Mouse (Mus musculus): ENCODE measurements around the gene Lrmda. TPM values are rescaled to one million over a fixed set of nuclear protein-coding genes. Genes with fewer than 3 reads are reported as not detected.

The Lrmda gene
- polyA plus RNA-seq, 1 experiment from 2014 or later, result 0.57 TPM

DNA sequence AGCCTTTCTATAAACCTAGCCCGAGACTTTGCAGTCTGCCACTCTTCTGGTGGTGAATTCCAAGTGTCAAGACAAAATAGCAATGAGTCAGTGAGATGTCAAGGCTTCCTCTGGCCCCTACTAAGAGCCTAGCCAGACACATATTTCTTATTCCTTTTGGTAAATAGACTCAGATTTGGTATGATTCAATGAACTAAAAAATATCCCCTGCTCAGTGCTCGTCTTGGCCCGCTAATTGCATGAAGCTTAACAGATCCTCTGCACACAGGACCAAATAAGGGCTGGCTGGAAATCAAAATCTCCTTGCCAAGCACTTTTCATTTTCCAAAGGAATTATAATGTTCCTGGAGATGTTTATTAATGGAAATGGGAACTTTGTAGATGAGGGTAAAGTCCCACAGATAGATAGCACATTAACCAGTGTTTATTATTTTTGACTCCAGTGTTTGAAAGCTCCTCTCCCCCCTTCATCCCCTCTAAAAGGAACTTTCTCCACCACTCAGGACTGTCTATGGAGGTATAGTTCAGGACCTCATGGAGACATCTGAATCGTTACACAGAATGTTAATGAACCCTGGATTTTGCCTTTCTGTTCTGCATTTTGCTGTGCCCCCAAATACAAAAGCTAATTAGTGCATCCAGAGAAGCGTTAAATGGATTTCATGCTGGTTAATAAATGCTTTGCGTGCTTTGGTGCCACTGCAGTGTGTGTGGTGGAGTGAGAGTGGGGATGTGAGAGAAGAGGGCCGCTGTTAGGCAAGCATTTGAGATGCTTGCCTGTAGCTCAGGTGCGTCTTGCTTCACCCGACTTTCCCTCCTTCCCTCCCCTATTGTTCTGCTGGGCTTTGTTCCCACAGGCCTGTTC is 945.5 kb downstream of the Lrmda start:
- H3K27me3 ChIP-seq (replicated peaks), result no peaks in the 10 kb centered on the region
- no peak overlapping the region for H3K4me3 ChIP-seq (replicated peaks)
- no peaks in the 10 kb centered on the region for H3K36me3 ChIP-seq
- H3K9me3 ChIP-seq, result no peaks in the 10 kb centered on the region
- H3K4me2 ChIP-seq, result no peak overlapping the region
- peak overlapping the region; percentile 70 for H3K27ac ChIP-seq
- 60% methylated on average over 9 of the region's 9 CpGs for WGBS
- peak; percentile 56; the same call in 1 of the 2 replicates for ATAC-seq (ENCODE audit: insufficient read depth, low FRiP score, low read depth)
- H3K4me1 ChIP-seq, result peaks cover 6% of the 10 kb centered on the region; the same call in 1 of the 2 replicates
- H3K9ac ChIP-seq, result no peak overlapping the region

DNA sequence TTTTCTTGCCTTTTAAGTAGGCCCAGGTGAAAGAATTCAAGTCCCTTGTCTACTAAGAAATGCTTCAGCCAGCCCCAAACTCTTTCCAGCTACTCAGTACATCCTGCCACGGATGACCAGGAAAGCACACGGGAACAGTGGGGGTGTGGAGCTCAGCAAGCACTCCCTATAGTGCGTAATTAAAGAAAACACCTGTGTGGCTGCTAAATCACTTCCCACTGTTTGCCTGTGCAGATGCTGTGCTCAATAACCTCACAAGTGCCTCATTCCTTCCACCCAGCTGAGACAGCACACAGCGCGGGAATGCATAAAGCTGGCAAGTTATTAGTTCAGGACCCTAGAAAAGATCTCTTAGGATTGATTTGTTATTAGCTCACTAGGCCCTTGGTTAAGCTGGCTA is 949.2 kb downstream of the Lrmda start:
- Histone ChIP-seq H3K36me3 (no peaks in the 10 kb centered on the region), H3K27me3 (replicated peaks) (no peaks in the 10 kb centered on the region), H3K9ac (no peak overlapping the region), H3K4me1 (peaks cover 6% of the 10 kb centered on the region; the same call in 1 of the 2 replicates), H3K9me3 (no peaks in the 10 kb centered on the region), H3K4me2 (no peak overlapping the region), H3K4me3 (replicated peaks) (no peak overlapping the region), H3K27ac (no peak overlapping the region)
- 69% methylated on average over 5 of the region's 5 CpGs for WGBS
- ATAC-seq (ENCODE audit: insufficient read depth, low FRiP score, low read depth), result no peak

DNA sequence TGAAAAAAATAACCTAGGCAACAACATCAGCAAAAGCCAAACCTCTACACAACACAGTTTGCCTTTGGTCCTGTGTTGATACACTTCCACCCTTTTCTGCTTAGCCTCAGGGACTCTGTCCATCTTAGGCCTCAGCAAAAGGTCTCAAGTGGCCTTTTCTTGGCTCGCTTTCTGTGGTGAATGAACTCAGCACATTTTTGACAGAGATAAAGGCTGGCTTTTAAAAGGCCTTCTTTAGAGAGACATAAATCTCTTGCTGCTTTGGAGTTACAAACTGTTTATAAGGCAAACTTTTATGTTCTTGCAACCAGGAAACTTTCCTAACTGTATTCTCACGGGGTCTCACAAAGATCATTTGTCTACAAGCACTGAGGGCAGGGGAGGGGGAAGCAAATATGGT is 967.2 kb downstream of the Lrmda start:
- Histone ChIP-seq H3K27me3 (replicated peaks) (no peaks in the 10 kb centered on the region), H3K4me1 (no peaks in the 10 kb centered on the region), H3K36me3 (no peaks in the 10 kb centered on the region), H3K9ac (no peak overlapping the region), H3K27ac (no peak overlapping the region), H3K4me3 (replicated peaks) (no peak overlapping the region), H3K4me2 (no peak overlapping the region), H3K9me3 (no peaks in the 10 kb centered on the region)
- WGBS, result 55% methylated on average over 2 of the region's 2 CpGs
- ATAC-seq (ENCODE audit: insufficient read depth, low FRiP score, low read depth), result no peak

DNA sequence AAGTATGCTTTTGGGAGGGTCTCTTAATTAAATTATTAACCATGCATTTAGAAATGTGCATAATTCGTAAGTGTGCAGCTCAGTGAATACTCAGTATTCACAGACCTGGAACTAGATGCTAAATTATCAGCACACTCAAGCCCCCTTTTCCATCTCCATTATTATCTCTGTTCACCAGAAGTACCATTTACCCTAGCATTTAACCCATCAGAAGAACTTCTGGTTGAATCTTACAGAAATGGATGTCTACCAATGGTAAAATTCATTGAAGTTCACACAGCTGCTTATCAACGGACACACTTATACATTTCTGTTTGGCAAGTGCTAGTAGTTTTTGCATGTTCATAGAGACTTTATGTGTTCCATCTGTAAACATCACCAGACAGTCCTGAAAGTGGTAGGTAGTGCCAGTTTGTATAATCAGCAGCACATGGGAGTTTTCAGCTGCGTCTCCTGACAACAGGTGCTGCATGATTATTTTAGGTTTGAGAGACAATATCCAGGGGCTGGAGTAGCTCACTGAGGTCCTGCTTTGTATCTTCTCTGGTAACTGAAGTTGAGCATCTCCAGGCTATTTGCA is 968.7 kb downstream of the Lrmda start:
- Histone ChIP-seq H3K9me3 (no peaks in the 10 kb centered on the region), H3K36me3 (no peaks in the 10 kb centered on the region), H3K4me1 (no peaks in the 10 kb centered on the region), H3K27ac (no peak overlapping the region), H3K4me3 (replicated peaks) (no peak overlapping the region), H3K27me3 (replicated peaks) (no peaks in the 10 kb centered on the region), H3K9ac (no peak overlapping the region), H3K4me2 (no peak overlapping the region)
- no peak for ATAC-seq (ENCODE audit: insufficient read depth, low FRiP score, low read depth)
- WGBS, result 78% methylated on average over 3 of the region's 3 CpGs

DNA sequence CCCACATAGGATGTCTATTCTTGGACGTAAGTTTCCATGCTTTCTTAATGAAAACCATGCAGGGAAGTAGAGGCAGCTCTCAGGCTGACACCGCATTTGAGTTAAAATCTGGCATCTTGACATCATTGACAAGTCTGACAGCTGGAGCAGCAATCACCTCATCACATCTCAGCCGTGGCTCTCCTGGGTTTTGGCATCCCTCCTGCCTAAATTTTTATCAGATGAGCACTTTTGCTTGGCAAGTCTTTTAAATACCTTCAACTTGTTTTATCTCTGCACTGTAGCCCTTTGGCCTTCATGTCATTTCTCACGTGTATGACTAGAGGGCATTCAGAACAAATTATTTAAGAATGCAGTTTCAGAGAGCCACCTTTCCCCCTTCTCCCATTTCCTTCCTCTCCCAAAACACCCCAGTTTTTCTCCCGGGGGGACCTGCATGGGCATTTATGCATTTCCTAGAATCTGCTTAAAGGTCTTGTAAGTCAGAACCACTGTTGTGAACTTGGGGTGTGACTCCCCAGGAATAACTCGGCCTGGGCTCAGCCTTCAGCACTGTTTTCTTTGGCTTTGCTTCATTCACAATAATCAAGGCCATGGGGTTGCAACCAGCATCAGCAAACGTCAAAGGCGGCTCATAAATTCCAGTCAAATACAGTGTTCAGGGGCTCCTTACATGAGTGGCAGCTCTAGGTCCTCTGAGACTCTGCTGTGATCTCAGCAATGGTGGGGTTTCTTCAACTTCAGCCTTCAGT is 975.8 kb downstream of the Lrmda start:
- Histone ChIP-seq H3K4me3 (replicated peaks) (no peak overlapping the region), H3K27me3 (replicated peaks) (no peaks in the 10 kb centered on the region), H3K9me3 (no peaks in the 10 kb centered on the region), H3K9ac (no peak overlapping the region), H3K36me3 (no peaks in the 10 kb centered on the region), H3K27ac (no peak overlapping the region), H3K4me1 (no peaks in the 10 kb centered on the region), H3K4me2 (no peak overlapping the region)
- ATAC-seq (ENCODE audit: insufficient read depth, low FRiP score, low read depth), result no peak
- 64% methylated on average over 8 of the region's 8 CpGs for WGBS

DNA sequence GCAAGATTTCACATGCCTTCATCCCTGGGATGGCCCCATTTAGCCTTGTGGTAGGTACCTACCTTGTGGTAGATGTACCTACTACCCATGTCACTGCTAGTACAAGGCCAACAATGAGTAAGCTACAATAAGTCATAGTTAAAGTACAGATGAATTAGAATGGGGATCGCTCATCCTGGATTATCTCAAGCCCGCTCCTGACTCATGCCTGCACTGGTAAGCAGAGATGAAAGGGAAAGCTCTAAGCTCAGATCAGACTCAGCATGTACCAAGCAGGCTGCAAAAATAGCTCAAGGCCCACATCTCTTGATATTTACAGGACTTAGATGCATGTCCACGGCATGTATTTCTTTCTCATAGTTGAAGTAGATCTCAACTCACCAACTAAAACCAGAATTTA is 979.4 kb downstream of the Lrmda start:
- Histone ChIP-seq H3K9me3 (no peaks in the 10 kb centered on the region), H3K4me1 (no peaks in the 10 kb centered on the region), H3K4me3 (replicated peaks) (no peak overlapping the region), H3K27me3 (replicated peaks) (no peaks in the 10 kb centered on the region), H3K36me3 (no peaks in the 10 kb centered on the region), H3K4me2 (no peak overlapping the region), H3K9ac (no peak overlapping the region), H3K27ac (no peak overlapping the region)
- WGBS, result 89% methylated on average over 3 of the region's 3 CpGs
- ATAC-seq (ENCODE audit: insufficient read depth, low FRiP score, low read depth), result no peak

DNA sequence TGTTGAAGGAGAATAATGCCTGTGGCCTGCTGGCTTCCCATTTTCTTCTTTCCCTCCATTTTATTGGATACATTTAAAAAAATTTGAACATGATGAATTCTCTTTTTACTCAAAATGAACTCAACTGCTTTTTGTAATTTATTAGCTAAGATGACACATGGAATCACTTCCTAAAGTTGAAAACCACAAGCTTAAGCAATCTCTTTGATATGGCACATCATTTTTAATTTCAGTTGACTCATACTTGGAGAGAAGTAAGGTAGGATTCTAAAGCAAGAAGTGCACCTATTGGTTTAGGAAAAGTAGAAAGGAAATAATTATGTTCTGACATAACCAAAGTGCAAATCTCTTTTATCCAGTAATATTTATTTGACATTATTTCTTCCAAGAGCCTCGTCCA is 992.5 kb downstream of the Lrmda start:
- Histone ChIP-seq H3K4me3 (replicated peaks) (no peak overlapping the region), H3K36me3 (no peaks in the 10 kb centered on the region), H3K27ac (no peak overlapping the region), H3K4me1 (peaks cover 9% of the 10 kb centered on the region; the same call in 1 of the 2 replicates), H3K9me3 (no peaks in the 10 kb centered on the region), H3K27me3 (replicated peaks) (no peaks in the 10 kb centered on the region), H3K4me2 (no peak overlapping the region), H3K9ac (no peak overlapping the region)
- ATAC-seq (ENCODE audit: insufficient read depth, low FRiP score, low read depth), result no peak
- 63% methylated on average over 1 of the region's 1 CpGs for WGBS

DNA sequence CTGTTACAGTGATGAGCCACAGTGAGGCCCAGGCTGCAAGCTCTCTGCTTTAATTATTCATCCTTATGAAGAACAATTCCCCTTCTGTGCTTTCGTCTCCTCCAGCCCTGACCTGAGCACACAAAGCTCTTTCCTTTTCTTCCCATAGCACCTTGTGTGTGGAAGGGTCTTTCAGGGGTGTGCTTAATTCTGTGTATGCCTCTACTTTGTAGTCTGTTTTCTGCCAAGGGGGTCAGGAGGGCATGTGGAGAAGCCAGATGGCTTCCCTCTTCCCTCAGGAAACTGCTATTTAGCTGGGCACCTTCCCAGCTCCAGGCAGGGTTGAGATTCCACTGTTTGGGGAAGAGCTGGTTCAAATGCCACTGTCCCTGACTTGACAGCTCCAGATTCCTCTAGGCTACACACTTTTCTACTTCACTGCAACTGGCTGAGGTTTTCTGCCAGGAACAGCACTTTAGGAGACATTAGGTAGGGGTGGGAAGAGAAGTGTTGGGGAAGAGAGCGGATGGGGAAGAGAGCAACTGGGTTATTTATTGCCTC is 995.3 kb downstream of the Lrmda start:
- ATAC-seq (ENCODE audit: insufficient read depth, low FRiP score, low read depth), result peak; percentile 14; the same call in 1 of the 2 replicates
- Histone ChIP-seq H3K9me3 (no peaks in the 10 kb centered on the region), H3K4me3 (replicated peaks) (no peak overlapping the region), H3K27me3 (replicated peaks) (no peaks in the 10 kb centered on the region), H3K4me2 (no peak overlapping the region), H3K36me3 (no peaks in the 10 kb centered on the region), H3K27ac (peak overlapping the region; percentile 75), H3K4me1 (peaks cover 9% of the 10 kb centered on the region; the same call in 1 of the 2 replicates), H3K9ac (no peak overlapping the region)
- WGBS, result 44% methylated on average over 2 of the region's 2 CpGs

DNA sequence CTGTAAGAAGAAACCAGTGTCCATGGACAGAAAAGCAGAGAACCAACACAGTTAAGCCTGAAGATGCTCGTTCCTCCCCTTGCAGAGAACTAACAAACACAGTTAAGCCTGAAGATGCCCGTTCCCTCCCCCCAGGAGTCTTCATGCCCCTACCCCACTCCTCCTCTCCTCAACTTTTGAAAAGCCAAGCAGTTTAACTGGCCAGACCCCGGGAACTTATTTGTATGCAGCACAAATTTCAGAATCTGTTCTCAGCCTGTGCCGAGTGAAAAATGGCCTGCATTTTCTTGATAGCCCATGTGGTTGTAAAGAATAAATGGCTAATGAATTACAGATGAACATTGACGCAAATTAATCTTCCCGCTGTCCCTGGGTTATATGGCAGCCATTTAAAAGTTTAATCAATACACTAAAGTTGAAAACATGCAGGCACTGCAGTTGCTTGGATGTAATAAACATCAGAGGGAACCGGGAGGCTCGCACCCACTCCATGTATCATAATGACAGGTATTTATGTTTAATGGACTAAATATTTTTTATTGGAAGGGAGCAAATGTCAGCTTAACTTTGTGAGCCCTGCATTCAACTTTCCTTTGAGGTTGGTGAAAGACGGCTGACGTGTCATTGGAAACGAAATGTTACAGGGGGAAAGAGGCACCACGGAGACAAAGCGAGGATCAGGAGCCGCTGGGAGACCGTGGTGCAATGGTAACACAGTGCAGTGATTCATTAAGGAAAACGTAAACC is 996.0 kb downstream of the Lrmda start:
- ATAC-seq (ENCODE audit: insufficient read depth, low FRiP score, low read depth), result peak; percentile 50; the same call in 1 of the 2 replicates
- Histone ChIP-seq H3K27me3 (replicated peaks) (no peaks in the 10 kb centered on the region), H3K27ac (peak overlapping the region; percentile 75), H3K4me3 (replicated peaks) (no peak overlapping the region), H3K9me3 (no peaks in the 10 kb centered on the region), H3K36me3 (no peaks in the 10 kb centered on the region), H3K4me2 (no peak overlapping the region), H3K9ac (no peak overlapping the region), H3K4me1 (peaks cover 9% of the 10 kb centered on the region; the same call in 1 of the 2 replicates)
- WGBS, result 26% methylated on average over 16 of the region's 16 CpGs

DNA sequence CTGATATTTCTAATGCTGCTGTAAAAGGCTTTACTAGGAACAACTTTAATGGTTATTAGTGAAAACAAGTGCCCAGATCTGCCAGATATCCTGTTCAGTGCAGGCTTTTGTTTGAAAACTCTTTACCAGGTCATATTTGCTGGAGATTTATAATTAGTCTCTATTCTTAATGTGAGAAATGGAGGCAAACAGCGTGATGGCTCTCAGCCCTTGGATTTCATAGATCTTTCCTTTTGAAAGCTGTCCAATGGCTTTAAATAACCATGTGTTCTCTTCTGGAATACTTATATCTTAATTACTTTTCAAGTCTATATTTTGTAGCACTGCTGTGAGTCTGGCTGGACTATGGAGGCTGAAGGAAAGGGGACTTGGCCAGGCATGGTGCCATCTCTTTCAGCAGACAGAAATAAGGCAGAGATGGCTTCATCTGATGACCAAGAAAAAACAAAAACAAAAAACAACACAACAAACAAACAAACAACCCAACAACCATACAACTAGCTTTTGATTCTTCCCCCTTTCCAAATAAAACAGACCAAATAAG is 996.6 kb downstream of the Lrmda start:
- Histone ChIP-seq H3K9ac (no peak overlapping the region), H3K36me3 (no peaks in the 10 kb centered on the region), H3K4me1 (peaks cover 9% of the 10 kb centered on the region; the same call in 1 of the 2 replicates), H3K27ac (peak overlapping the region; percentile 75), H3K9me3 (no peaks in the 10 kb centered on the region), H3K27me3 (replicated peaks) (no peaks in the 10 kb centered on the region), H3K4me3 (replicated peaks) (no peak overlapping the region), H3K4me2 (no peak overlapping the region)
- ATAC-seq (ENCODE audit: insufficient read depth, low FRiP score, low read depth), result no peak
- 29% methylated on average over 1 of the region's 1 CpGs for WGBS

DNA sequence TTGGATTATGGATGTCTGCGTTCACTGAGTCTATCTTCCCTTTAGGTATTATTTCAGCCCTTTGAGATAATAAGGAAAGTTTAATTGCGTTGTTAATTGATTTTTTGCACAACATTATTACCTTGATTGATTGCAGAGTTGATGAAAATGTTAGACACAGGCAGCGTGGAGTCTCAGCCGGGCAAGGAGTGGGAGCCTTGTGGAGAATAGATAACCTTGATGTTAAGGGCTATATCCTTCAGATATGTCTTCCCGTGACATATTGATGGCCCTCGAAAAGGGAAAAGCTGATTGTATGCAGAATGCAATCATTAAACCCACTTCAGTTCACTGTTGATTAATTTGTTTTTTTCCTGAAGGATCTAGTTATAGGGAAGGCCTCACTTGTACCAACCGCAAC is 1021.5 kb downstream of the Lrmda start:
- 78% methylated on average over 7 of the region's 7 CpGs for WGBS
- Histone ChIP-seq H3K4me1 (no peaks in the 10 kb centered on the region), H3K36me3 (no peaks in the 10 kb centered on the region), H3K4me2 (no peak overlapping the region), H3K27ac (no peak overlapping the region), H3K9ac (no peak overlapping the region), H3K9me3 (no peaks in the 10 kb centered on the region), H3K27me3 (replicated peaks) (no peaks in the 10 kb centered on the region), H3K4me3 (replicated peaks) (no peak overlapping the region)
- no peak for ATAC-seq (ENCODE audit: insufficient read depth, low FRiP score, low read depth)

Measured in stomach, embryonic 15.5 days (tissue).